Mouse (Mus musculus) right cerebral cortex, postnatal 14 days (tissue): ENCODE measurements around the gene Caskin1.

Experiments
- DNase-seq: peaks from one replicate; pipeline ENCODE4 v3.0.0; 2022

Gene Caskin1

DNA sequence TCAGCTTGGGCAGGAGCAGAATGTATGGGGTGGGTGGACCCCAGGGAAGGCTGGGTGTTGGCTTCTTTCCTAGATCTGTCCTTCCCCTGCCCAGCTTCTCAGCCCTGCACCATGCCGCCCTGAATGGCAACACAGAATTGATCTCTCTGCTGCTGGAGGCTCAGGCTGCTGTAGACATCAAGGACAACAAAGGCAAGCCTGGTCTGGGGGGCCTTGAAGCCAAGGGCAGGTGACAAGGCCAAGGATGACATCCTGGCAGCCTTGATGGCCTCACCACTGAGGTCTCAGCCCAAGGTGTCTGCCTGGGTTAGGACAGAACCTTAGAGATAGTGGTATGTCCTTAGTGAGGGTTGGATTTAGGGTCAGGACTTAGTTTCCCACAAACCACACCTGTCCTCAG is 7.6 kb downstream of the Caskin1 start:
- DNase-seq = no peak

- no peak for DNase-seq
Measured at GRCm38 (mm10) chr17:24502208-24502607, 13.8 kb downstream of the Caskin1 start.

DNA sequence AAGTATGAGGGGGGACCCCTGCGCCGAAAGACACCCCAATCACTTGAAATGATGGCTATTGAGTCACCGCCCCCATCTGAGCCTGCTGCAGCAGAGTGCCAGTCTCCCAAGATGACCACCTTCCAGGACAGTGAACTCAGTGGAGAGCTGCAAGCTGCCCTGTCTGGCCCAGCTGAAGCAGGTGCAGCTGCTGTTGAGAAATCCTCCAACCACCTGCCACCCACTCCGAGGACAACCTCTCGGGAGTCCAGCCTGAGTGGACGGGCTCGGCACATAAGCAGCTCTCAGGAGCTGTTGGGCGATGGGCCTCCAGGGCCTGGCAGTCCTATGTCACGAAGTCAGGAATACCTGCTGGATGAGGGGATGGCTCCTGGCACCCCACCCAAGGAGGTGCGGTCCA is 15.7 kb downstream of the Caskin1 start:
- DNase-seq = no peak

- no peak for DNase-seq
Measured at GRCm38 (mm10) chr17:24505286-24505955, 17.0 kb downstream of the Caskin1 start.

DNA sequence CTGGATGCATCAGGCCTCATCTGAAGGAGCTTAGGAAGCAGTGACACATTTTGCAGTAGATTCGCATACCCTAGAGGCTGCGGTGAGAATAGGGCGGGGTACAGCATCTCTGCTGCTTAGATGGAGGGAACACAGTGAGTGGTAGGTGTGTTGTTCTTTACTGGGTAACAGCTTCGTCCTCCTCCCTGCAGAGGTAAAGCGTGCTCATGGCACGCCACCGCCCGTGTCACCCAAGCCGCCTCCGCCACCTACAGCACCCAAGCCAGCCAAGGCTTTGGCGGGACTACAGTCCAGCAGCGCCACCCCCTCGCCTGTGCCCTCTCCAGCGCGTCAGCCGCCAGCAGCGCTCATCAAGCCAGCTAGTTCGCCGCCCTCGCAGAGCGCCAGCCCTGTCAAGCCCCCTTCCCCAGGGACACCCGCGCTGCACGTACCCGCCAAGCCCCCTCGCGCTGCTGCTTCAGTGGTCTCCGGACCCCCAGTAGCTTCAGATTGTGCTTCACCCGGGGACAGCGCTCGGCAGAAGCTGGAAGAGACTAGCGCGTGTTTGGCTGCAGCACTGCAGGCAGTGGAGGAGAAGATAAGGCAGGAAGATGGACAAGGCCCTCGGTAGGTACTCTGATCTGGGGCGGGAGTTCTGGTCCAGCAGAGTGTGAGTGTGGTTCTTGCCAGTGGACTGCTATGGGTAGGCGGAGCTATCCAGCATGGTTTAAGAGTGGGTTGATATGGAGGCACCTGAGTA is 18.1 kb downstream of the Caskin1 start:
- DNase-seq = peak; percentile 48

GRCm38 (mm10) chr17:24507129-24507664 is 18.8 kb downstream of the Caskin1 start:
- DNase-seq = no peak

DNA sequence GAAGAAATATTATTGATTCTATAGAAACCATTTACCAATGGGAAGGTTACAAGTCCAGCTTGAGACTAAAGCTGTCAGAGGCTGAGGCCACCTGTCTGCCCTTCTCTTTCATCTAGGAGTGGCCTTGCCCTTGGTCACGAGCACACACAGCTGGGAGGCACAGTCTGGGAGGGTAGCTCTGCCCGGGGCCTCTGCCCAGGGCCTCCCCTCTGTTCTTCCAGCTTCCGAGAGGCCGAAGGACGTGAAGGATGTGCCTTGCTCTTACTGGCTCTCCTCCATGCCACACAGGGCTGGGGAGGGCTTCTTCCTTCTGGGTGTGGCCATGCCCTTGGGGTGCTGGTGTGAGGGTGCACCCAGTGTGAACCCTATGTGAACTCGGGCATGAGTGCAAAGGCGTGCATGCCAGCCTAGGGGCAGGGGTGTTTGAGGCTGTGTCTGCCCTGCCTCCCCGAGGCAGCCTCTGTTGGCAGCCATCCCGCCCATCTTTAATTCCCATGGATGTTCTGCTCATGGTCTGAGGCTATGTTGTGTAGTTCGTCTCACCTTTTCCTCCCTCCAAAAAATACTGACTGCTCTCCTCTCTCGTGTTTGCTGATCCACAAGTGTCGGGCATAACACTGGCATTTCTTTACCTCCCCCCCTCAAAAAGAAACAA is 19.5 kb downstream of the Caskin1 start:
- no peak for DNase-seq

GRCm38 (mm10) chr17:24513609-24514008 is 25.2 kb downstream of the Caskin1 start:
- DNase-seq = peak; percentile 70

- no peak for DNase-seq
Measured at GRCm38 (mm10) chr17:24514270-24515257, 26.2 kb downstream of the Caskin1 start.

DNA sequence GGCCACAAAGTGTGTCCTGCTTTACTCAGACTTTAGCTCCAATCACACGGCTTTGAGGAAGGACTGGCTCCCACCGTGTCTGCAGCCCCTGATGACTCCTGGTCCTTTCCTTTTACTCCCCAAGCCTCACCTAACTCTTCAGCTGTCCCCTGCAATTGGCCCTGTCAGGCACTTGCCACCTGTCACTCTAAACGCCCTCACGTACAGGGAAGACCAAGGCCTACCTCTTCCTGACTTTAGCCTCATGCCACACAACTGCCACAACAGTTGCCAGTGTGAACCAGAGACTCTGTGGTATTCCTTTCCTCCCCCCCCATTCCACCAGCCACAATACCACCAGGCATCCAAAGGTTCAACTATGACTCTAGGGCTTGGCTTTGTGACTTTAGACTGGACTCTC is 32.0 kb downstream of the Caskin1 start:
- DNase-seq = no peak

DNA sequence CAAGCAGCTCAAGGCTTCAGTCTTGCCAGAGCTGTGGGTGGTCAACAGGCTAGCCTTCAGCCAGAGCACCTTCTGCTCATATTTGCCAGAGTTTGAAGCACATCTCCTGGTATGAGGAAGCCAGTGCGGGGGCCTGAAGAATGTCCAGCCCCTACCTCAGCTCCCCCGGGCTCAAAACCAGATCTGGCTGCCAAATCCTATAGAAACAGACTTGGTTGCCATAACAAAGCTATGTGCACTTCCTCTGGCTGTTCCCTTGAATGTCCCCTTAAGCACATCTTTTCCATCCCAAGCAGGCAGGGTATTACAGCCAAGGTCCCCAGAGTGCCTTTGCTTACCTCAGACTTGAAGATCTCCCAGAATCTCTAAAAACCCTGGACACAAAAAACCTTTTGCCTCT is 36.3 kb downstream of the Caskin1 start:
- no peak for DNase-seq

DNA sequence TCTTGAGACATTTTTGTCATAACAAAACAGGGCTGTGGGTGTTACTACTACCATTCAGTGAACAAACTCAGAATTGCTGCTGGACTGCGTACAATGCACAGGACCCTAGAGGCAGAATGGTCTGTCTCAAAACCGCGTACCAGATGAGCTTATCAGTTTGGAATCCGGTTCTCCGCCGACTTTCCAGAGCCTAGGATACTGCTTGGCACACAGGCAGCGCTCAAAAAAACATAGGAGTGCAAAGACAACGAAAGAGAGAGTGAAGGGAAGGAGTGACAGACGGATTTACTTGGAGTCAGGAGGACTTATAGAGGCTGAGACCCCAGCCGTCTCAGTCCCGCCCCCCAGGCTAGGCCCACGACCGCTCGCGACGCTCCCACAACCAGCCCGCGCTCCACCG is 38.9 kb downstream of the Caskin1 start:
- no peak for DNase-seq

DNA sequence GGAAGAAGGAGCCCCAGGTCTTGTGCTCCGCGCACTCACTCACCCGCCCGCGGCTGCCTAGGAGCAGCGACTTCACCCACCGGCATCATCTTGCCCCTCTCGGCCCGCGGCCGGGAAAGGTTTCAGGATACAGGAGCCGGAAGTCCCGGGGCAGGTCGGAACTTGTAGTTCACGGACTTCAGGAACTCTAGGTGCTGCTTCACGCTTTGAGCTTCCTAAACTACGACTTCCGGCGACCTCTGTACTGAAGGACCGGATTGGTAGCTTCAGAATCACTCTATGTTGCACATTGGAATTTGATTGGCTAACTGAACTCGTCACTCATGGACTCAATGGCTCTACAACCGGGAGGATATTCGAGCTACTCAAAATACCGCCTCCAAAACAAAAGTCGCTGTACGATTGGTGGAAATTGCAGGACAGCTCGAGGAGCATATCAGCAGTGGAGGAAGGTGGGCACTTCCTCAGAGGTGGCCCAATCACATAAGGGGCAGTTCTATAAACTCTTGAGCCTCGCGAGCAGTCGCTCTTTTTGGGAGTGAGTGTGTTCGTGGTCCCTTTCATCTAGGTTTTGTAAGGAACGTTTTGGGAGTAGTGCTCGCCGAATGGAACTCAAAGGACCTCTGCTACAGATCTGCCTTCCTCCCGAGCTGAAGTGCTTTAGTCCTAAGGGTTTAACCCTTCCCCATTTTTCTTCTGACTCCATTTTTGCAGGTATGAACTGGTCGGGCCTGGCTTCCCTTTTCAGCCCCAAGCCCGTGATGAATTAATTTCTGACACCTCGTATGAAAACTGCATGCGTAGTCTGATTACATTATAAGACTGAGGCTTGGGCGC is 39.5 kb downstream of the Caskin1 start, which contains the start of gene Traf7:
Traf7 (minus strand) TSS at position 216 of the 837 bp plus-strand sequence.
- peak; percentile 86 for DNase-seq

- DNase-seq = no peak
Measured at GRCm38 (mm10) chr17:24528560-24528918, 40.1 kb downstream of the Caskin1 start.

DNA sequence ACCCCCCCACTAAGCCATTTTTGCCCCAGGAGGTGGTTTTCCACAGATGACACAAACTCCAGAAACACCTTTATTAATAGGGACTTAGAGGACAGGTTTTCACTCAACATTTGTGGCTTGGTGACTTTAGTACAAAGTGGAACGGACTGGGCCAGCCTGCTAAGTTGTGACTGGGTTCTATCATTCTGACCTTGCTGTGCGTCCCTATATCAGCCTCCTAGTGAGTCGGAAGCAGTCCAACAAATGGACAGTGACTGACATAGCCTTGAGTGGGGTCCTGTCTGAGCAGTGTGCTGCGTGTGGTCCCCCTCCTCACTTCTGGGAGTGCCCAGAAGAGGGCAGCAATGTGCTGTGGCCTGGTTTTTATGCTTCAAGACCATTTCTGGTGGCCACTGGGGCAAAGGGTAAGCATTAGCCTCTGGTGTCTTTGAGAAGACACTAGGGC is 40.6 kb downstream of the Caskin1 start:
- DNase-seq = peak; percentile 49

- no peak for DNase-seq
Measured at GRCm38 (mm10) chr17:24529883-24530282, 41.5 kb downstream of the Caskin1 start.

GRCm38 (mm10) chr17:24530361-24531050 is 42.1 kb downstream of the Caskin1 start:
- DNase-seq = no peak

DNA sequence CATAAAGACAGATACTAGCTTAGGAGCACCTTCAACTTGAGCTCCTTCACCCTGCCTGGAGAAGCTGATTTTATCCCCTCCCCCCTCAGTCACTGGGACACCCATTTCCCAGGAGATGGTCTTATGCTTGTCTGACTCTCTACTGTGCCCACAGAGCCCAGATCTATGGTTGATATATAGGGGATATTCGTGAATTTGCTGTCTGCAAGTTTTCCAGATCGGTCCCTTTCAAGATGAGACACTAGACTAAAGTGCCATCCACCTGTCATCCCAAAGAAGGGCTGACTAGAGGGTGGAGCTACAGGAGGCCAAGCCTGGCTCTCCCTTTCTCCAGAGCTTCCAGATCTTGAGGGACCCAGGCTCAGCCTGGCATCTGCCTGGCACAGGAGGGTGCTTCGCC is 42.7 kb downstream of the Caskin1 start:
- DNase-seq = no peak

- no peak for DNase-seq
Measured at GRCm38 (mm10) chr17:24532045-24532444, 43.6 kb downstream of the Caskin1 start.

DNA sequence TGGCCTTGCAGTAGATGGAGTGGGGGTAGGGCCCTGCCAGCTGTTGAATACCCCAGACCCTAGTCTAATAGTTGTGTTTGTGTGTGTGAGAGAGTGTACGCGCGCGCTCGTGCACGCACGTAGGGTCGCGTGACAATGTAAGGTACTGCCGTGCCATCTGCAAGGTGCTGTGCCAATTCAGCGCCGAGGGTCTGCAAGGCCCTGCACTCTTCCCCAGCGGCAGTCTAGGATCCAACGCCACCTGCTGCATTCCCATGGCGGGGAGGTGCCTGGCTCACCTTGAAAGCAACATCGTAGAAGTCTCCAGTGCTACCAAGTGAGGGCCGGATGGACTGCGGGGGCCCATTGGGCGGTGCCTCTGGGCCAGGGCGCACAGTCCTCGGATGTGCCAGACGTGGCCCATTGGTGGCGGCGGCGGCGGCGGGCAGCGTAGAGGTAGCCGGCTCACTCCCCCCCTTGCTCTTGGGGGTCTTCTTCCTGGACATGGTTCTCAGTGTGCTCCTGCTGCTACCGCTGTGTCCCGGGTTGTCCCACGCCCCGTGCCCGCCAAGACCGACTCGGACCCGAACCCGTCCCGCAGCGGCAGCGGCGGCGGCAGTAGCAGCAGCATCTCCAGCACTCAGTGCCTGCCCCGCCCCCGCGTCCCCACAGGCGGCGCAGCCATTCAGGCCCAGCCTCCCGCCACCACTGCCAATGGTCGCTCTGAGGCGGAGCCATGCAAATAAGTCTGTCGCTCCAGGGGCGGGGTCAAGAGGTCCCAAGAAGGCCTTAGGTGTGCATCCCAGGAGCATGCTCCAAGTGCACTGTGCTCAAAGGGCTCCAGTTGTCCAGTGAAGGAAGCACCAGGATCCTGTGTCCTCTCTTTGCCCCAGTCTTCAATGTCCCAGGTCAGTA is 44.9 kb downstream of the Caskin1 start:
- DNase-seq = peak; percentile 86
